Mouse (Mus musculus) small intestine, adult 2 months (tissue): ENCODE data around the gene Hyou1.

Experiments used
- CTCF ChIP-seq: fragments of 200-500 bp; IDR thresholded peaks from 2 replicates; pipeline ENCODE4 v1.5.1; 2012; ENCODE audit warnings: low read depth, mild to moderate bottlenecking, control low read depth, inconsistent platforms, low read length, moderate library complexity, mixed read lengths; ENCODE audit not compliant: insufficient replicate concordance, insufficient read length; ENCODE audit errors: extremely low read depth
- POLR2A ChIP-seq: fragments of 200-500 bp; IDR thresholded peaks from 2 replicates; pipeline ENCODE4 v1.6.1; 2012; ENCODE audit warnings: low read depth, mild to moderate bottlenecking, control low read depth, inconsistent platforms, low read length, moderate library complexity

DNA sequence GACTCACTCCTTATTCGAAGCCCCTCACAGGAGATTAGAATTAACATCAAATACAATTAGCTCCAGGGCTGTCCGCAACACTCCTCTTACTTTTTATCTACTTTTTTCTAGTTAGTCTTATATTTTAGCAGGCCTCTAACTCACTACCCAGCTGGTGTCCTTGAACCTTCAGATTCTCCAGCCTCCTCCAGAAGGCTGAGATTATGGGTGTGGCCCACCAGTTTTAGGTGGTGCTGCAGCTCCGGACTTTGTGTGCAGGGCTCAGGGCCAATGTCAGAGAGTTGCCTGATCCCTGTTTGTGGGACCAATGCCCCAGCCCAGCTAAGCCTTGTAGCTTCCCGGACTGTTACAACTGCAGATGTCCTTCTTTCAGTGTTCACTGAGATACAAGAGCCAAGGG, 44.3 kb downstream of the Hyou1 start:
- TF ChIP-seq CTCF: no peak
- TF ChIP-seq POLR2A: no peak
